Mouse (Mus musculus): ENCODE results near the gene Bmper.

The Bmper gene

DNA sequence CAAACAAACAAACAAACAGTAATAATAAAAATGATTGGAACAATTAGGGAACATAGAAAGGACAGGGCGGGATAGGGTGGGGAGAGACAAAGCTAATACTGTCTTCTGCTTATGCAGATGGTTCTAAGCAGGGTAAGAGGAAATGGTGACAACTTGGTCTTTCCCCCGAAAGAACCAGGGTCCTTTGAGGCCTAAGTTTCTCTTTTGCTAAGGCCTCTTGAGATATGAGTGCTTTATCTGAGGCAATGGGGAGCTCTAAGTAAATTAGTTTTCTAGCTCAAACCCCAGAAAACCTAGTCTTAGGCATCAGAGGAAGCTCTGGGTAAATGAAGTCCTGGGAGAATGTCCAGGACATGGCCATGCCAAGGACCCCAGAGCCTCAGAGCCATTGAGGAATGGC is 141.2 kb downstream of the Bmper start:
- DNase-seq (ENCODE audit: low read depth, low spot score) = no peak

DNA sequence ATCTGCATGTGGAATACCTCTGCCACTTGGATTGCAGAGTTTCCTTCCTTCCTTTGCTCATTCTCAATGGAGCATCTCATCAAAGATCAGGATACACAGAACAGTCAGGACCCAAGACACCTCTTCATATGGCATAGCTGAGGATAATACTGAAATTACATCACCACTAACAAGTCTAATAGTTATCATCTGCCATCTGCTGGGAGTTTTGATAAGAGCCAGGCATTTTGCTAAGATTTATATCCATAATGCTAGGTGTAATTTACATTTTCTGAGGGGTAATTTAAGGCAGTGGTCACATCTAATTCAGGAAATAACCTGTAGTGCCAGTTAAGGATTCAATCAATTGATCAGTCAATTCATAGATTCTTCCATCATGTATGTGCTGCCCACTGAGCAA is 145.2 kb downstream of the Bmper start:
- DNase-seq (ENCODE audit: low read depth, low spot score) = no peak

DNA sequence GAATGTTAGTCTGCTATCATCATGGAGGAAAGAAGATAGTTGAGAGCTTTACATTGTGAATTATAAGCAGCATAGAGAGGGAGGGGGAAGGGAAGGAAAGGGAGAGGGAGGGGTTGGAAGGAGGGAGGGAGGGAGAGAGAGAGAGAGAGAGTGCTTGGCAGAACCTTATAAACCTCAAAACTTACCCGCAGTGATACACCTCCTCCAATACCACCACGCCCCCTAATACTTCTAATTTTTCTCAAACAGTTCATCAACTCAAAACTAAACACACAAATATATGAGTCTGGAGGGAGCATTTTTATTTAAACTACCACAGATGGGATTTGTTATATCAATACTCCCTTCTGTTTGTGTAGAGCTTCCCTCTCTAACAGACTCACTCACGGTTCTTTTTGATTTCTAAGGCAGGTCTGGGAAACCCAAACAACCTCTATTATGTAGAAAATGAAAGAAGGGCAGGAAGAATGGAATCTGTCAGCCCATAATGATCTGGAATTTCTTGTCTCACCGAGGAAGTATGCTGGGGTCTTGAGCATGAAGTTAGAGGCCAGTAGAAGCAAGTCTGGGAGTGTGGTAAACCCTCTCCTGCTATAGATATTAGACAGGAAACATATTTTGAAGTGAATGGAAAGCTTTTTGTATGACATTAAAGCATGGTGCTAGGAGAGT is 152.0 kb downstream of the Bmper start:
- DNase-seq (ENCODE audit: low read depth, low spot score) = no peak

DNA sequence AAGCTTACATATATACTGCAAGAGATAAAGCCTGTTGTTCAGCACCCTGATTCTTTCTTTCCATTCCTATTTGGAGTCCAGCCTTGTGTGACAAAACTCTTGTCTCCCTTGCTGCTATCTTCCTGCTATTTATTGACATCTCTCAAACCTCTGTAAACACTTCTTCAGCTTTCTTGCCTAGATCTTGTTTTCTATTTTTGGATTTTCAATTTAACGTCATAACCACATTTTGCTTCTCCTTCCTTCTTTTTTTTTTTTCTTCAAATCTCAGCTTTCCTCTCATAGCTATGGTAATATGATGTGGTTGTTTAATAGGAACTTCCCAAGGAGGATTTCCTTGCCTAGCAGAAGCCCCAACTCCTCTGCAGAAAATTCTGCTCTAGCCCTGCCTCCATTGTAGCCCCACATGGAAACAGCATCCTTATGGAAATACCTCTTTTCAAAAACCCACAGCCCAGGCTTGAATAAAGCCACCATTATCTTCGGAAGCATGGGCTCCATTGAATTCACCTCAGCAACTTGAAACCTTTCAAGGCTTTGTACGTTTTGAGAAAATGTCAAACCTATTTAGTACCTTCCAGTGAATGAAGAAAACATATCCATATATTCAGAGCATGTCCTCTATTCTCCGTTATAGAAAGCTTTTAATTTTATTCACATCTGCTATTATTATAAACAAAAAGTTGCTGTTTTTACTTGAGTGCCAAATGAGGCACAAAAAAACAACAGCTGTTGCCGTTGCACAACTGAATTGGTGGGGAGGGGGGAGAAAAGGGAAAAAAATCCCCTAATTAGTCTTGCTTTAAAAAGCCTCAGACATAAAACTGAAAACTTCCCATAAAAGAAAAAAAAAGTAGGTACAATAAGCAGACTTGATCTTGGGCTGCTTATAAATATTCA is 155.2 kb downstream of the Bmper start:
- DNase-seq (ENCODE audit: low read depth, low spot score) = no peak

DNA sequence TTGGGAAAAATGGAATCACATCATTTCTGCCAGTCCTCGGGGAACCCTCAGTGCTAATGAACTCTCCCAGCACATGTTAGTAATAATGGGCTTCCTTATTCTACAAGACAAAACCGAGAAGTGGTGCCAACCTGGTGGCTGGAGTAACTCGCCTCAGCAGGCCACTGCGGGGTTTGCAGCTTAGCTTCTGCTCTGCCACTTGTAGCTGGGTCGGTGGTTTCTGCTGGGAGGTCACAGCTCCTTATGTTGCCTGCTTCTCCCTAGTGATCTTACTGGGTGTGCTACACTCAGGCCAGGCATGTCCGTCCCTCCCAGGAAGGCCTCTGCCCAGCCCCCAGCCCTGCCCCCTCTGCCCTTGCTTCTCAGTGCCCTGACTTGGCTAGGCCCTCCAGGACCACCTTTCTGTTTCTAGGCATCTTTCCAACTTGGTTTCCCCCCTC is 155.9 kb downstream of the Bmper start:
- DNase-seq (ENCODE audit: low read depth, low spot score) = no peak

DNA sequence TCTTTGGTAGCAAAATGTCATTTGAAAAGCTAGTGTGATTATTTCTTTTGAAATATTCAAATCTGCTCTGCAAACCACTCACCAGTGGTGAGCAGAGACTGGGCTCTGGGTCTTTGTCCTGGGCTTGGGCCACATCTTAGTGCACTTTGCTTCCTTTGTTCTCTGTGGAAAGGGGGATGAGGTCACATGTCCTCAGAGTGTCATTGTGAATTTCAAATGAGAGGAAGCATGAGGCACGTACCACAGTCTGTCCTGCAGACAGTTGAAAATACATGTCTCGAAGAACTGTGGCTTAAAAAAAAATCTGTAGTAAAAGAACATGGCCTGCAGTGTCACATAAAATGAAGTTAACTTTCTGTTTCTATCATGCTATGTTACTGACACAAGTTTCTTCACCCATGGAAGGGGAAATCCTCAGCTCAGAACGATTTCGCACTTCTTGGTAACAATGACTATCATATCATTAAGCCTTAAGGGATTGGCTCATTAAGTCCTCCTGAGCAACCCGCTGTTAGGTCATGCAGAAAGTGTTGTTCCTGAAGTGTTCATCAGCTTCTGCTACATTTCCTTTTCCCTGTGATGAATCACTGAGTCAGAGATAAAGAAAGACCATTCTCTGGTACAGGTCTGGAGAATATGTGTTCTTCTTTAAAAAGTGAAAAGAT is 157.4 kb downstream of the Bmper start:
- no peak for DNase-seq (ENCODE audit: low read depth, low spot score)

DNA sequence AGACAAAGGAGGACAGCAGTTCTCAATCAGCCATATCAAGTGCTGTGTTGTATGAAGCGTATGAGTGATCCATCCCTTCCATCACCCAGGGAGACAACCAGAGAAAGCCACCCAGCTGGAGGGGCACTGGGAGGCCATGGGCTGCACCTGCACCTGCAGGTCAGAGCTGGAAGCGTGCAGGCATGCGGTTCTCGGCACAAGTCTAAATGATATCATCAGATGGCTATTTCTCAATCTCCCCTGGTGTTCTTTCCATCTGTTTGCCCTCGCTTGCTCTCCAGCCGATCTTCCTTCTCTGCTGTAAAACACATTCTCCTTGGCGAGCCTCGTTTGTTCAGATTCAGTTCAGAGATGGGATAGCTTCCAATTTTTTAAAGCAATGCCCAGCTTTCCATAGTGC is 160.4 kb downstream of the Bmper start:
- no peak for DNase-seq (ENCODE audit: low read depth, low spot score)

DNA sequence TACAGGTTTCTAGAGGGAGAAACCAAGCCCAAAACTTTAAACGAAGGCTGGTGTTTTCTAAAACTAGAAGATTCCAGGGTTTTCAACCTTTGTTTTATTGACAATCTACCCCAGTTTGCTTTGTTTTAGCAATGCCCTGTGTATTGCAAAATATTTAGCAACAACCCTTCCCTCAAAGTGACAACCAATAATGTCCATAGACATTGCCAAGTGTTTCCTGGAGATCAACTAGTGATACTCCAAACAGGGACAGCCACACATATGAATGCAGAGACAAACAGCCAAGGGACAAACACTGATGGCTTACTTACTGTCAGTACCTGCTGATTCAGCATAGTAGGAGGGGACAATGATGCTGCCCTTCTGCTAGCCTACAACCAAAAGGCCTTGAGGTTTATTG is 161.0 kb downstream of the Bmper start:
- DNase-seq (ENCODE audit: low read depth, low spot score) = no peak

DNA sequence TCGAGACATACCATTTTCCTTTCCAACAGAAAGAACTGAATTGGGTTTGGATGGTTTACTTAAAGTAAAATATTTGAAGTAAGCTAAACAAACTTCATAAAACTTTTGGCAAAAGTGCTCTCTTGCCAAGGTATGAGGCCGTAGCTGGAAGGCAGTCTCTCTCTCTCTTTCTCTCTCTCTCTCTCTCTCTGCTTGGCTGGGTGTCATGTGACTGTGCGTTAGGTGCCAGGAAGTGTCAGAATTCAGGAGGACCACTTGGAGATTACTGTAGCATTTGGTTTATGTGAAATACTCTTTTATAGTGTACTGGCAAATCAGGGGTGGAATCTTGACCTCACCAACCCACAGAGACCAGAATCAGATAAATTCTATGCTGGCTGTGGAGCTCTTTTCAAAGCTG is 162.0 kb downstream of the Bmper start:
- no peak for DNase-seq (ENCODE audit: low read depth, low spot score)

DNA sequence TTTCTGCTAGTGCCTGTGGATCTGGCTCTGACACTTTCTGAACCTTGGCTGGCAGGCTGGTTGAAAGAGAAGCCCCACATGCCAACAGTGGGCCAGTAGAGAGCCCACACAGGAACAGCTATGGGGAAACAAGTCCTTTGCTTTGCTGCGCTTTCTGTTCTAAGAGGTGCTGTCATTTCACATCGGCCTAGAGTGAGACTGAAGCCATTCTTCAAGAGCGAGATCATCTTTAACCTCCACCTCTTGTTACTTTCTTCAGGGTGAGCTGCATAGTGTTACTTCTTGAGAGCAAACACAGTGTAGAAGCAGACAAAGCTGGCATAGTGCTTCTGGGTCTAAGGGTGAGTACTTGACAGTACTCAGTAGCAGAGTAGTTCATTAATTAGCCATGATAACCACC is 163.3 kb downstream of the Bmper start:
- no peak for DNase-seq (ENCODE audit: low read depth, low spot score)

DNA sequence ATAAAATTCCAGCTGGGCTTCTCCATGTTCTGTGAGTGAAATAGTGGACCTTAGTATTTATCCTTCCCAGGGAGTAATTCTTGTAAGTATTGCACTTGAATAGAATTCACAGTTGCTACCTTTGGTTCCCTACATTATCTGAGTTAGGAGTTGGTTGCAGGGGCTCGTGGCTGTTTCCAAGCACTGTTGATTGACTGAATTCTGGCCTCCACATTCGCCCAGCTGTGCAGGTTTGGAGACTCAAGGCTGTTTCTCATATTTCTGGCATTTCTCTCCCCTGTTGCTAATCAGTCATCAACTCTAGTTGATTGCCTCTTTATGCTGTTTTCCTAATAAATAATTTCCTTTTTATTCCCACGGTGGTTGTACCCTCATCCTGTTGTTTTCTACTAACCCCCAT is 167.2 kb downstream of the Bmper start:
- DNase-seq (ENCODE audit: low read depth, low spot score) = no peak

DNA sequence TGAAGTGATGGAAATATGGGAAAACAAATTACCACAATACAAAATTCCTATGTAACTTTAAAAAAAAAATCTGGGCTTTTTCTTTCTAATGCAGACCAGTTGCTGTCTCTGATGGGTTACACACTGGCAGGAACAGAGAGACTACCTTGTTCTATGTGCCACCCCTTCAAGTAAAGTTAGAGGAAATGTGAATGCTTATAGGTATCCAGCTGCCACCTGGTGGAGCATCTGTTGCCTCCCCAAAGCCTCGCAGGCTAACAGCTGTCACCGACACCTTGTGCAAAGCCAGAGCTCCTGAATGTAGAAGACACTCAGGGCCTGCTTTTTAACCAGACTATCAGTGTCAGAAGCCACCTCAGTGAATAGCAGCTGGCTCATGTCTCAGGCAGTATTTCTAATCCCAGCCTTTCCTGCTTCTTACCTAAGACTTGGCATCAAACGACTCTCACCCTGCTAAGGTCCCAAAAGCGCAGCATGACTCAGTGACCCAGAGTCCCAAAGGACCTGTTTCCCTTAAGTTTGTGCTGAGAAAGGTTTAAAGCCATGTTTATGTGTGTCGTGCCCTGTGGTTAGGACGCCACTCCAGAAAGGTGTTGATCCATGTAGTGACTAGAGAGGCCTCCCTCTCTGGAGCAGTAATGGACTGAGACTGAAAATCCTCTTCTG is 171.9 kb downstream of the Bmper start:
- DNase-seq (ENCODE audit: low read depth, low spot score) = no peak

DNA sequence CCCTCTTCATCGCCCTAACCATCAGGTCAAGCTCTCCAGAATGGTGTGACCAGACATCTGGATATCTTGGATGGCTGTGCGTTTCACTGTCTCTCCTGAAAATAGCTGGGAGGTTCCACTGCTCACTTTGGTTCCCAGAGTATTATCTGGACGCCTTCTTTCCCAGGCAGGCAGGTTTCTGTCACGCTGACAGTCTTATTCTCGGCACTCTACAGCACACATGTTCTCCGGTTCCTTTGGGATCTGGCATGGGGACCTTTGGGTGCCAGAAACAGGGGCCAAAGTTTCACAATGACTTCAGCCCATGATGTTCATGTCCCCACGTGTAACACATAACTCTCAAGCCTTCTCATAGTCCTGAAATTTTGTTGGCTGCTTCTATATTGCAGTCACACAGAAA is 173.3 kb downstream of the Bmper start:
- DNase-seq (ENCODE audit: low read depth, low spot score) = no peak

DNA sequence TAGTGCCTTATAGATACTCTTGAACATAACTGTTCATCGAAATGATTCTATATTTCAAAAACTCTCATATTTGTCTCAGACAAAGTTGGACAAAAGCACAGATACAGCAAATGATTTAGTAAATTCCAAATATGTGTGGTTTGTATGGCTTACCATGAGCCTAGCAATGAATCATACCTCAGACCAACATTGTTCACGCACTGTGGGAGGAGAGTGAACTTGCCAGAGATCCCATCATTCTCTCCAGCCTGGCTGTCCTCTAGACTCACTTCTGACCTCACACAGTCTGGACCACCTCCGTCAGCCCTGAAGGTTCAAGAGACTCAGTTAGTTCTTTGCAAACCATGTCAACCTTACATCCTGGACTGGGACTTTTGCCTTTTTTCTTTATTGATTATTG is 175.0 kb downstream of the Bmper start:
- no peak for DNase-seq (ENCODE audit: low read depth, low spot score)

DNA sequence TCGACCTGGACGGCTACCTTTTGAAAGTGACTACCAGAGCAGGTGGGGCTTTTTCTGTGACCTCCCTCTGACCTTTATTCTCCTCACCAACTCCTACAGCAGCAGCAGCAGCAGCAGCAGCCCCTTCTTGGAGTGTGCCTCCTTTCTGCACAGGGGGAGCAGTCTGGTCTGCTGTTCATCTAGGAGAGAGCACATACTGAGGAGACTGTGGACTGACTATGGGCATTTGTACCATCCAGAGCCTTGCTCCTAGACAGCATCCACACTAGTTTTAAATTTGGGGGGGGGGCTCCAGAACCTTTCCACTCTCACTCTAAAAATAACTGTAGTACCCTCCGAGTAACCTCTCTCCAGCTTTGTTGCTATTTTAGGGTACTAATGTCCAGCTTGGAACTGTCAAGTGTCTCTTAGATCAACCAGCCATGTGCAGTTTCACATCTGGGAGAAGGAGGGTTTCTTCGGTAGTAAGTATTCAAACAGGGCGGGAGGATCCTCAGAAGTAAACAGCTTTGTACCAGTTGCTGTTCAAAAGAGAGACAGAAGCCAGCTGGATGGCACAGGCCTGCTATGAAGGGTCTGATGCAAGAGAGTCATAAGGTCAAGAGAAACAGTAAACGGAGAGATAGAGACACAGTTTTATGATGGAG is 176.9 kb downstream of the Bmper start:
- no peak for DNase-seq (ENCODE audit: low read depth, low spot score)

DNA sequence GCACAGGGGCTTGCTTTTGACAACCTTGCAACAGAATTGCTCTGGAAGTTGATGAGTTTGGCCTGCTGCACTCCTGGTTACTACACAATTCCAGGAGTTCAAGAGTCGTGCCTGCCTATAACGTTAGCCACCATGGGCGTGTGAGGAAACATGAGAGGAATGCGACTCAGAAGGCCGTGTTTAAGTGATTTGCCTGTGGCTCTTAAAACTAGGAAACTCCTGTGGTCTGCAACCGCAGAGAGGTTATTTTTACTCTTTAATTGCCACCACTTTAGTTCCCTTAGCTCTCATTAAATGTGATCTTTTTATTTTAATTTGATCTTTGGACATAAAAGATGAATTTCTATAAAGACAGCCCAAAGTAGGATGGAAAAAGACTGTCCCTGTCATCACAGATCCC is 184.5 kb downstream of the Bmper start:
- no peak for DNase-seq (ENCODE audit: low read depth, low spot score)

DNA sequence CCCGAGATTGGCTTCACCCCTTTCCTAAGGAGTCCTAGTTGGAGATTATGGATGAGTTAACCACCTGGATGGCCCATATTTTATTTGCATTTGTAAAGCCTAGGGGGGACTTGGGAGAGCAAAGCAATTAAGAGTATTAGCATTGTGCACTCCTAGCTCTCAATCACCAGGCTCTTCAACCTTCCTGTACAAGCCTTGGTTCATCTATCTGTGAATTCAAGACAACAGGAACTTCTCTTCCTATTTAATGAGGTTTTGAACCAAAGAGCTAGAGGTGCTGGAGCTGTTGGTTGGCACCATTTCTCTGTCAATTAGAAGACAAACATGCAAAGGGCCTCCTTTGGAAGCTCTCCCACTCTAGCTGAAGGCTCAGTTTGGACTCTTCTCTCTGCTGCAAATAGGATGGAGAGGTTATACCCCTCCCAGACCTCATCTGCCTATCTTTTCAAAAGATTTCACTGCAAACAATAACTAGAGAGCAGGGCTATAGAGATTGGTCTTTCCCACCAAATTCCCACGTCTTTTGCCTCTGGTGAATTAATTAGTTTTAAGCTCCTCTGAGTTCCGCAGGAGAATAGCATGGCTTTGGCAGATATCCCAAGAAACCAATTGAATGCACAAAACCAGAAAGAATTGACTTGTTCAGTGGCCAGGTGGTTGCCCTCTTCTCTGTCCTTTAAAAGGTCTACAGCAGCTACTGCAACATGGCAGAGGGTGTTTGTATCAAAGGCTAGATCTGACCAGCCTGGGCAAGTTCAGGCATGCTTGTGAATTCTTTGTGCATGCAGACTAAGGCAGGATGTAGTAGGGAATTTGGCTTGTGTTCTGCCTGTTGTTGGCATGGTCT is 185.3 kb downstream of the Bmper start:
- no peak for DNase-seq (ENCODE audit: low read depth, low spot score)

DNA sequence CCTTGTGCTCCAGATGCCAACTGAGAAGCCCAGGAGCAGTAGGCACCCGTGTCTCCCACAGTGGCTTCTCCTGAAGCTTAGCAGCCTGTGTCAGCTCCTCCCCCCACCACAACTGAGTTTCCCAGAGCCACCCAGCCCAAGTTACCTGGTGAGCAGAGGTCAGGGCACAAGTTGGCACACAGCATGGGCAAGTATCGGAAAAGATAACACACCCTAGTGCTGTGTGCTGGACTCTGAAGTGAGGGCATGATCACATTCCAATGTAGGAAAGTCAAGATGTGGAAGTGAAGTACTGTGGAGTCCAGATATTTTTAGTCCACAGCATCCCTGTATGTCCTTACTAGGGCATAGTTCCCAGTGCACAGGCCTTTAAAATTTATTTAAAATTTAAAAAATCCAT is 187.7 kb downstream of the Bmper start:
- no peak for DNase-seq (ENCODE audit: low read depth, low spot score)

DNA sequence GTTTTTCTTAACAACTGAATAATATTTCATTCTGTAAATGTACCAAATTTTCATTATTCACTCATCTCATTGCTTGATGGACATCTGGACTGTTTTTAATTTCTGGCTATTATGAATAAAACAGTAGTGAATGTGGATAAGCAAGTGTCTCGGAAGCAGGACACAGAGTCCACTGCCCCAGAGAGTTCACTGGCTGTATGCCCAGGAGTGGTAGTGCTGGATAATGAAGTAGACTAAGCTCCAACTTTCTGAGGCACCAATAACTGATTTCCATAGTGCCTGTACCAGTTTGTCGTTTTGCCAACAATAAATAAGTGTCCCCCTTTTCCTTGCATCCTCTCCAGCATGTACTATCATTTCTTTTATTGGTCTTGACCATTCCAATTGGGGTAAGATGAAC is 190.1 kb downstream of the Bmper start:
- no peak for DNase-seq (ENCODE audit: low read depth, low spot score)

DNA sequence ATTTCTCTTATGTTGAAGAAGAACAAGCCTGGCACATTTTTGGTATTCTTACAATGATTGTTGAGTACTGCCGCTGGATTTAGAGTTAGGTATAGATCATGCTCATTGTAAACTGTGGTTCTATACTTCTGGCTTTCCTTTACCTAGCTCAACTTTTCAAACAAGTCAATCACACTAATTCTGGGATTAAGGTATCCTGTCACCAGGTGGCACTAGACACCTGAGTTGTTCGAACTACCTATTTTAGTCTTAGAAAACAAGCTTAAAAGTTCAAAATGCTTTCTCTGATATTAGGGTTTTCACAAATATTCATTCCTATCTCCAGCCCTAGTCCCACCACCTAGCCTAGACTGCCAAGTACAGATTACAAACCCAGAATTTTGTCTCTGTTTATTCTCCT is 196.2 kb downstream of the Bmper start:
- no peak for DNase-seq (ENCODE audit: low read depth, low spot score)

DNA sequence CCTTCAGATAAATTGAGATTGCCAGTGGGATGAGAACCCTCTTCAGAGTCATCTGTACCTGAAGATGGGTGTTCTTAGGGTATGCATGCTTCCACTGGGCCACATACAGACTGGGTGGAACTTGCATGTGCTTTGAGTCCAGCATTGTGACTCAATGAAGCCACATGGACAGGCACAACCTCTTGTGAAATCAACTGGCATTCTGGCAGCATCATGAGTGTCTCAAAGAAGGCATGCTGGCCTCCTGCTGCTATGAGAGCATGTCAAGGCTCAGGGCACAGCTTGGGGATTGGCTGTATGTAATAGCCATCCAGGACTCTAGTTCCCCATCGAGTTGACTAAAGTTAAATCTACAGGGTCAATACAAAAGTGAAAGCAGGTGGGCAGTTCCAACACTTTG is 200.9 kb downstream of the Bmper start:
- no peak for DNase-seq (ENCODE audit: low read depth, low spot score)
